17 mouse cellular contexts compared by ENCODE assay signal in genomic region chr8:64843168-64843567, GRCm38 (mm10).
"Had no signal": no experiment of that assay in that cellular context is flagged by ENCODE, and none has a peak within 500 bp of the region (broad histone marks: within the 10 kb centered on the region; RNA-seq: fewer than 3 reads in every experiment).

No protein-coding gene starts in this region.

- H3K4me2 ChIP-seq: kidney, embryonic 15.5 days; limb, embryonic 13.5 days; liver, embryonic 15.5 days; lung, embryonic 14.5 days; neural tube, embryonic 15.5 days had no signal

- H3K27ac ChIP-seq: kidney, embryonic 15.5 days; limb, embryonic 13.5 days; liver, embryonic 15.5 days; midbrain, embryonic 10.5 days; neural tube, embryonic 15.5 days had no signal

- H3K9me3 ChIP-seq: kidney, embryonic 15.5 days; limb, embryonic 13.5 days; liver, embryonic 15.5 days; midbrain, embryonic 10.5 days; neural tube, embryonic 15.5 days had no signal

- H3K9ac ChIP-seq: kidney, embryonic 15.5 days; limb, embryonic 13.5 days; liver, embryonic 15.5 days; lung, embryonic 14.5 days; neural tube, embryonic 15.5 days had no signal

- H3K27me3 ChIP-seq: kidney, embryonic 15.5 days; limb, embryonic 13.5 days; neural tube, embryonic 15.5 days had no signal

- H3K36me3 ChIP-seq: kidney, embryonic 15.5 days; limb, embryonic 13.5 days; liver, embryonic 15.5 days; midbrain, embryonic 10.5 days; neural tube, embryonic 15.5 days had no signal

- DNase-seq: kidney, adult 2 months; kidney, postnatal 14 days; left cerebral cortex, postnatal 4 days; lung, postnatal 4 days; midbrain, embryonic 14.5 days; retina, postnatal 1 day; right cerebral cortex, postnatal 4 days; spleen, adult 18-20 months; thymus, adult 2 months; thymus, postnatal 25 days had no signal

- H3K4me3 ChIP-seq: kidney, embryonic 15.5 days; limb, embryonic 13.5 days; liver, embryonic 15.5 days; midbrain, embryonic 10.5 days; myocyte; neural tube, embryonic 15.5 days had no signal
